Mouse (Mus musculus): Measurements from ENCODE around the gene Pon1.

DNA sequence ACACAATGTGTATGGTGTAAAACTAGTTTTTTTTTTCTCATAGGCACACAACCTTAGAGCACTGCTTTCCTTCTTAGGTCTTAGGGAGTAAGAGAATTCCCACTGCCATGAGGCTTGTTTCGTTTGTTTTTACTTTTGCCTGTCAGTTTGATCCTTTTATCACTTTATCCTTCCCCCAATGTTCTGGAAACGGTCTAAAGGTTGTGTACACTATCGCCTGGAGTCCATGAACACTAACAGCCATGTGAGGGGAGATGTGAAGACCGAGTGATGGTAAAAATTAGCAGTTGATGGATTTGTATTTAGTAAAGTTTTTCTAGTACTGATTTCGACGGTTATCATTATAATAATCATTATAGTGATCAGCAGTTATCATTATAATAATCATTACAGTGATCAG, 58.8 kb downstream of the Pon1 start:
- TF ChIP-seq CTCF (IDR thresholded peaks at IDR 0.05; ENCODE audit: low read depth, low read length): no peak
- TF ChIP-seq POLR2A (IDR thresholded peaks at IDR 0.05; ENCODE audit: insufficient read depth, low read length): no peak
- TF ChIP-seq EP300 (IDR thresholded peaks at IDR 0.05; ENCODE audit: insufficient read depth, low read depth, low read length): no peak
